Mouse (Mus musculus) hindbrain, embryonic 14.5 days (tissue): Measurements from ENCODE around the gene Auts2. TPM values are rescaled to one million over a fixed set of nuclear protein-coding genes. Genes with fewer than 3 reads are reported as not detected.

Experiments used
- ATAC-seq: fragments of 200-750 bp; cut with Nextera tagmentation; 2 replicates; pipeline ENCODE4 v1.8.0; 2017; ENCODE audit warnings: moderate number of reproducible peaks, mild to moderate bottlenecking, moderate TSS enrichment, moderate library complexity; ENCODE audit not compliant: low FRiP score
- DNase-seq: peaks from one replicate; pipeline ENCODE4 v3.0.0-alpha.2; 2015; ENCODE audit warnings: low spot score
- H3K27ac ChIP-seq: fragments of 300-500 bp; sonication (generic); 2 replicates; pipeline ENCODE4 v1.5.1; 2014; ENCODE audit warnings: mild to moderate bottlenecking, moderate library complexity
- H3K27me3 ChIP-seq: fragments of 300-500 bp; sonication (generic); 2 replicates; pipeline ENCODE4 v1.6.1; 2014; ENCODE audit warnings: mild to moderate bottlenecking, low read length, mixed read lengths; ENCODE audit not compliant: control insufficient read depth, insufficient read depth
- H3K36me3 ChIP-seq: fragments of 300-500 bp; sonication (generic); replicated peaks from 2 replicates; pipeline ENCODE4 v1.6.1; 2014; ENCODE audit not compliant: control insufficient read depth, insufficient read depth
- H3K4me1 ChIP-seq: fragments of 300-500 bp; sonication (generic); replicated peaks from 2 replicates; pipeline ENCODE4 v1.6.1; 2014; ENCODE audit warnings: antibody characterized with exemption, low read length, mixed read lengths; ENCODE audit not compliant: control insufficient read depth, insufficient read depth
- H3K4me2 ChIP-seq: fragments of 300-500 bp; sonication (generic); replicated peaks from 2 replicates; pipeline ENCODE4 v1.6.1; 2014; ENCODE audit warnings: mild to moderate bottlenecking, moderate library complexity
- H3K4me3 ChIP-seq: fragments of 300-500 bp; sonication (generic); replicated peaks from 2 replicates; pipeline ENCODE4 v1.5.1; 2014; ENCODE audit warnings: mild to moderate bottlenecking, low read length
- H3K9ac ChIP-seq: fragments of 300-500 bp; sonication (generic); 2 replicates; pipeline ENCODE4 v1.6.1; 2014
- H3K9me3 ChIP-seq: fragments of 300-500 bp; sonication (generic); 2 replicates; pipeline ENCODE4 v1.6.1; 2016; ENCODE audit warnings: low read length; ENCODE audit not compliant: control insufficient read depth
- WGBS: fragments of 180-500 bp; shearing (Covaris S2); extraction: QIAGEN DNeasy Blood & Tissue Kit; methylation state at CpG from one replicate; pipeline ENCODE4 v1.1.7; 2014; 5-methylcytosine and 5-hydroxymethylcytosine counted together
- polyA plus RNA-seq: library from polyadenylated mRNA; unstranded; fragments of >200 nt; fragmentation: Nextera tagmentation; extraction: Ambion mirVana; gene quantifications from 2 replicates; pipeline ENCODE4 v1.2.1, GENCODE M21; 2014

The Auts2 gene
- polyA plus RNA-seq, 1 experiment from 2014 or later = 61.8 TPM

GRCm38 (mm10) chr5:132186659-132187058 lies 356.5 kb downstream of the Auts2 start:
- no peak for DNase-seq
- Histone ChIP-seq H3K36me3 (no peaks in the 10 kb centered on the region), H3K27me3 (no peaks in the 10 kb centered on the region), H3K4me3 (no peak overlapping the region), H3K4me2 (no peak overlapping the region; the same call in 1 of the 2 replicates), H3K9ac (no peak overlapping the region), H3K4me1 (peaks cover 25% of the 10 kb centered on the region), H3K9me3 (no peaks in the 10 kb centered on the region), H3K27ac (0 out of 2 replicates have a peak overlapping the region, but pooled peaks have one; percentile 35)
- no peak for ATAC-seq
- 32% methylated on average over 3 of the region's 3 CpGs for WGBS

GRCm38 (mm10) chr5:132186221-132186620 lies 356.9 kb downstream of the Auts2 start:
- Histone ChIP-seq H3K4me3 (no peak overlapping the region), H3K27ac (0 out of 2 replicates have a peak overlapping the region, but pooled peaks have one; percentile 35), H3K9ac (no peak overlapping the region), H3K9me3 (no peaks in the 10 kb centered on the region), H3K27me3 (no peaks in the 10 kb centered on the region), H3K4me1 (peaks cover 25% of the 10 kb centered on the region), H3K4me2 (no peak overlapping the region; the same call in 1 of the 2 replicates), H3K36me3 (no peaks in the 10 kb centered on the region)
- ATAC-seq (no peak), DNase-seq (no peak)
- 42% methylated on average over 7 of the region's 7 CpGs for WGBS

GRCm38 (mm10) chr5:132184395-132185095 lies 358.6 kb downstream of the Auts2 start:
- WGBS = 70% methylated on average over 4 of the region's 4 CpGs
- H3K4me3 ChIP-seq = no peak overlapping the region
- no peak overlapping the region for H3K4me2 ChIP-seq
- peaks cover 25% of the 10 kb centered on the region for H3K4me1 ChIP-seq
- no peaks in the 10 kb centered on the region for H3K9me3 ChIP-seq
- no peak overlapping the region for H3K27ac ChIP-seq
- ATAC-seq = no peak
- H3K27me3 ChIP-seq = no peaks in the 10 kb centered on the region
- no peak for DNase-seq
- H3K36me3 ChIP-seq = no peaks in the 10 kb centered on the region
- no peak overlapping the region for H3K9ac ChIP-seq

- no peaks in the 10 kb centered on the region for H3K27me3 ChIP-seq
- no peaks in the 10 kb centered on the region for H3K36me3 ChIP-seq
- H3K27ac ChIP-seq = no peak overlapping the region
- ATAC-seq (no peak), DNase-seq (no peak)
- H3K4me3 ChIP-seq = no peak overlapping the region
- H3K9ac ChIP-seq = no peak overlapping the region
- H3K9me3 ChIP-seq = no peaks in the 10 kb centered on the region
- WGBS = 87% methylated on average over 9 of the region's 9 CpGs
- H3K4me1 ChIP-seq = peaks cover 19% of the 10 kb centered on the region
- H3K4me2 ChIP-seq = no peak overlapping the region
Observed at GRCm38 (mm10) chr5:132182077-132182476, 361.1 kb downstream of the Auts2 start.

GRCm38 (mm10) chr5:132170010-132170409 lies 373.1 kb downstream of the Auts2 start:
- DNase-seq = peak; percentile 56
- Histone ChIP-seq H3K4me3 (no peak overlapping the region), H3K27me3 (no peaks in the 10 kb centered on the region), H3K9me3 (no peaks in the 10 kb centered on the region), H3K4me2 (no peak overlapping the region), H3K9ac (no peak overlapping the region), H3K4me1 (peaks cover 18% of the 10 kb centered on the region), H3K27ac (peak overlapping the region; percentile 16; the same call in 1 of the 2 replicates), H3K36me3 (no peaks in the 10 kb centered on the region)
- 32% methylated on average over 8 of the region's 8 CpGs for WGBS
- ATAC-seq = peak; percentile 51; the same call in 1 of the 2 replicates

GRCm38 (mm10) chr5:132168805-132169204 lies 374.3 kb downstream of the Auts2 start:
- Histone ChIP-seq H3K9ac (no peak overlapping the region), H3K4me1 (peaks cover 18% of the 10 kb centered on the region), H3K27me3 (no peaks in the 10 kb centered on the region), H3K4me2 (no peak overlapping the region), H3K27ac (no peak overlapping the region), H3K36me3 (no peaks in the 10 kb centered on the region), H3K9me3 (no peaks in the 10 kb centered on the region), H3K4me3 (no peak overlapping the region)
- DNase-seq (no peak), ATAC-seq (no peak)
- WGBS = 89% methylated on average over 5 of the region's 5 CpGs

GRCm38 (mm10) chr5:132168224-132168623 lies 374.9 kb downstream of the Auts2 start:
- H3K4me3 ChIP-seq = no peak overlapping the region
- H3K36me3 ChIP-seq = no peaks in the 10 kb centered on the region
- no peak overlapping the region for H3K4me2 ChIP-seq
- H3K4me1 ChIP-seq = peaks cover 18% of the 10 kb centered on the region
- H3K9me3 ChIP-seq = no peaks in the 10 kb centered on the region
- no peak for ATAC-seq
- no peaks in the 10 kb centered on the region for H3K27me3 ChIP-seq
- WGBS = 96% methylated on average over 5 of the region's 5 CpGs
- no peak for DNase-seq
- H3K9ac ChIP-seq = no peak overlapping the region
- no peak overlapping the region for H3K27ac ChIP-seq

GRCm38 (mm10) chr5:132166559-132166958 lies 376.6 kb downstream of the Auts2 start:
- Histone ChIP-seq H3K4me2 (no peak overlapping the region), H3K4me1 (peaks cover 29% of the 10 kb centered on the region), H3K9me3 (no peaks in the 10 kb centered on the region), H3K27me3 (no peaks in the 10 kb centered on the region), H3K4me3 (no peak overlapping the region), H3K9ac (no peak overlapping the region), H3K36me3 (no peaks in the 10 kb centered on the region), H3K27ac (no peak overlapping the region)
- WGBS = 80% methylated on average over 3 of the region's 3 CpGs
- no peak for ATAC-seq
- no peak for DNase-seq

- 90% methylated on average over 10 of the region's 10 CpGs for WGBS
- Histone ChIP-seq H3K4me2 (no peak overlapping the region), H3K27me3 (no peaks in the 10 kb centered on the region), H3K36me3 (no peaks in the 10 kb centered on the region), H3K9ac (no peak overlapping the region), H3K4me3 (no peak overlapping the region), H3K27ac (no peak overlapping the region), H3K9me3 (no peaks in the 10 kb centered on the region), H3K4me1 (peaks cover 18% of the 10 kb centered on the region)
- ATAC-seq (no peak), DNase-seq (no peak)
Observed at GRCm38 (mm10) chr5:132163960-132164359, 379.2 kb downstream of the Auts2 start.
